Mouse (Mus musculus) Muller cell, postnatal 12 days (primary cell): Measurements from ENCODE around the gene Il23a.
"Not testable (repeated sequence)": the region's sequence is repeated elsewhere in the genome, so short reads cannot be mapped to it uniquely, and the experiment has no call there.

Source experiments
- DNase-seq: peaks from one replicate; pipeline ENCODE4 v3.0.0-alpha.2; 2015; ENCODE audit errors: inconsistent ontology term

Gene Il23a

GRCm38 (mm10) chr10:128303126-128304021, 4.8 kb upstream of the Il23a start, which contains the start of gene Pan2:
Gene Pan2 (plus strand): TSS chr10:128303335.
- peak; percentile 100 for DNase-seq

GRCm38 (mm10) chr10:128302785-128303125, 4.2 kb upstream of the Il23a start:
- DNase-seq, result no peak

DNA sequence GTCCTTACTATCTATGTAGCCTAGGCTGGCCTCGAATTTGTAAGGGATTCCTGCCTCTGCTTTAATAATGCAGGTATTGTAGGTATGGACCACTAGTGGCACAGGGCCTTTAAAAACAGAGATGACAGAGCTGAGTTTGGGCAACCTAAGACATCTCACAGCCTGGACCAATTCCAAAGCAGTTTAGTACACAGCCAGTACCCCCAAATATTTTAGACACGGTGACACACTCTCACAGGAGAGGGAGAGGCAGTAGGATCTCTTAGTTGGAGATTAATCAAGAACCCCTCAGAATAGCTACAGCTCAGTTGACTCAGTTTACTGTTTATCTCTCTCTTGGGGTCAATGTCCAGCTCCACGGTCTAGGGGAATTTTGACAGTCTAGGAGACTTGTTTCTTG, 3.8 kb upstream of the Il23a start:
- DNase-seq, result no peak

DNA sequence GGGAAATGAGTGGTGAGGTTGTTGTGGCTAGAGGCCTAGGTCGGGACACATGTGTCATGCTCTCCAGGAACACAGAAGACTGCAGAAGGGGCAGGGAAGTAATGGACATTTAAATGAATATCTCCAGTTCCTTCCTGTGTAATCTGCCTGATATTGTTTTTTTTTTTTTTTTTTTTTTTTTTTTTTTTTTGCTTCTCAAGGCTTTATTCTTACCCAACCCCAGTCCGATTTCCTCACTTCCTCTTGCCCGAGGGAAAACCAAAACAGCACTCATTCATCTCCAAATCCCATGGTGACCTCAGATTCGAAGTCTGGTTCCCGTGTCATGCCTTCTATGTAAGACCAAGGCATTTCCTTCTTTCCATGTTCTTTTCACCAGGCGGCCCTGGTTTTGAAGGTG, 309 bp downstream of the Il23a start:
- no peak for DNase-seq

DNA sequence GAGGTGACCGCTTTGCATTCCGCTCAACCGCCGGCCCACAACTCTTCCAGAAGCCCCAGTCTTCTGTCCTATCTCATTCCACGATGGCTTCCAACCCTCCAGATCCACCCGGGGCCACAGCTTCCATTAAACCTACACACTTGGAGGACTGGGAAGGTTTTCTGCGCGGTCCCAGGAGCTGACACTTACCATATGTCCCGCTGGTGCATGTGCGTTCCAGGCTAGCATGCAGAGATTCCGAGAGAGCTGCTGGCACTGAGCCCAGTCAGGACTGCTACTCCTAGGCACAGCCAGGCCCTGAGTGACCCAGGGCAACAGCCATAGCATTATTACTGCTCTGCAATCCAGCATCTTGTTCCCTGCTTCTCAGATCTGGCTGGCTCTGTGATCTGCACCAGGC, 930 bp downstream of the Il23a start:
- DNase-seq, result no peak

GRCm38 (mm10) chr10:128297221-128297620, 1.3 kb downstream of the Il23a start:
- no peak for DNase-seq

DNA sequence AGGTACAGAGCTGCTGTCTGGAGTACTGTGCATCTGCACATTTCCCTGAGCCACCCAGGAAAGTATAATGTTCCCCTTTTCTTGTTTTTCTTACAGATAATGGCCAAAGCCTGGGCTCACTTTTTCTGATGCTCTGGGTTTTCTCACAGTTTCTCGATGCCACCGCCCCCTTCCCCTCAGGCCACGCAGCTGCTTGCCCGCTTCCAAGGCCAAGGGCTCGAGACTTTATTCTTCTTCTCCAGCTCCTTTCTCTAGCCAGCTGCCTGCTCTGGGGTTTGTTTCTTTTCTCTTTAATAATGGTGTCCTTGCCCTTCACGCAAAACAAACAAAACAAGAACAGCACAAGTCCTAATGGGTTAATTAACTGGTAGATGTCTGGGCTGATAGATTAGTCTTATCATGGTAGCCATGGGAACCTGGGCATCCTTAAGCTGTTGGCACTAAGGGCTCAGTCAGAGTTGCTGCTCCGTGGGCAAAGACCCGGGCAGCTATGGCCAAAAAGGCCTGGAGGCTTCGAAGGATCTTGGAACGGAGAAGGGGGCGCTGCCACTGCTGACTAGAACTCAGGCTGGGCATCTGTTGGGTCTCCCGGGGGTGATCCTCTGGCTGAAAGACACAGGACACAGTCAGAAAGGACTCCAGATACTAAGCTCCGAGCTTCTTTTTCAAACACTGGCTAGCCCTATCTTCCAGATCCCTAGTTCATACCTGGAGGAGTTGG, 2.0 kb downstream of the Il23a start:
- DNase-seq, result no peak

DNA sequence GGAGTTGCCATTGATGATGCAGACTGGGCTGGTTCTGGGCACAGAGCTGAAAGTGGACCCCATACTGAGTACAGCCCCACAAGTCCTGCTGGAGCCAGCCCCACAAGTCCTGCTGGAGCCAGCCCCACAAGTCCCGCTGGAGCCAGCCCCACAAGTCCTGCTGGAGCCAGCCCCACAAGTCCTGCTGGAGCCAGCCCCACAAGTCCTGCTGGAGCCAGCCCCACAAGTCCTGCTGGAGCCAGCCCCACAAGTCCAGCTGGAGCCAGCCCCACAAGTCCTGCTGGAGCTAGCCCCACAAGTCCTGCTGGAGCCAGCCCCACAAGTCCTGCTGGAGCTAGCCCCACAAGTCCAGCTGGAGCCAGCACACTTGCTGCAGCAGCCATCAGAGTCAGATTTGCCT, 8.0 kb downstream of the Il23a start:
- DNase-seq, result not testable (repeated sequence)

DNA sequence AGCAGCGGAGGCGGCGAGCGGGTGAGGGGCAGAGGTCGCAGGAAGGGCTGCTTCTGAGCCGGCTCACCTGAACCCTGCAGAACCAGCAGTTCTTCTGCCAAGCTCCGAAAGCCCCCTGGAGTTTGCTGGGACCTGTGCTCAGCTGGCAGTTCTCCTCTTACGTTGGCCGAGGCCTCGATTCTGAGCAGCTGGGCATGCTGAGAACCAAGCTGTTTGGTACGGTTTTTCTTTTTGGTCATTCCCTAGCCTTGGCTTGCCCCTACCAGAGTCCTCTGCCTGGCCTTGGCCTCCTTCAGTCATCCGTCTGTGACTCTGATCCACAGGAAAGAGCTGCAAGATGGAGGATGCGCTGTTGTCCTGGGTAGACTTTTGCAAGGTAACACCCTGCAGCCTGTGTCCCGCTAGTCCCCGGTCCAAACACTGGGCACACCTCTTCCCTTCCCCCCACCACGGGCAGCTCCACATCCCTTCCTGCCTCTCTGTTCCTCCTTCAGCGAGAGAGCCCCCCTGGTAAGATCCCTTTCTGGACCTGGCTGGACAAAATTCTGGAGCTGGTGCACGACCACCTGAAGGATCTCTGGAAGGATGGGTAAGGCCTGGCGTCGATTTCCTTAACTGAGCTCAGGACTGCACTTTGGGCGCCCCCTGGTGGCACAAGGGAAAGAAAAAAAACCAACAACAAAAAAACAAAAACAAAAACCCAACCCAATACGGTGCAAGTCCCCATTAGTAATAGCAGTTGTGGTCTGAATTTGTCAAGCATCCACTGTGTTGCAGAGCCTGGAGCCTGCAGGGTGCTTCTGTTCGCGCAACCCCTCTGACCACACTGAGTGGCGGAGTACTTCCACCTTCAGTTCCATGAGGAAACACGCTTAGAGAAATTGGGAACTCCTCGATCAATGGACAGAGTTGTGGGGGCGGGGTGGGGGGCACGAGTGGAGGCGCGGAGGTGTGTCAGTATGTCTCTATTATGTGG, 14.7 kb downstream of the Il23a start:
- DNase-seq, result peak; percentile 65

- no peak for DNase-seq
Measured at GRCm38 (mm10) chr10:128282886-128283450, 15.6 kb downstream of the Il23a start.

- no peak for DNase-seq
Measured at GRCm38 (mm10) chr10:128281682-128282081, 16.9 kb downstream of the Il23a start.

DNA sequence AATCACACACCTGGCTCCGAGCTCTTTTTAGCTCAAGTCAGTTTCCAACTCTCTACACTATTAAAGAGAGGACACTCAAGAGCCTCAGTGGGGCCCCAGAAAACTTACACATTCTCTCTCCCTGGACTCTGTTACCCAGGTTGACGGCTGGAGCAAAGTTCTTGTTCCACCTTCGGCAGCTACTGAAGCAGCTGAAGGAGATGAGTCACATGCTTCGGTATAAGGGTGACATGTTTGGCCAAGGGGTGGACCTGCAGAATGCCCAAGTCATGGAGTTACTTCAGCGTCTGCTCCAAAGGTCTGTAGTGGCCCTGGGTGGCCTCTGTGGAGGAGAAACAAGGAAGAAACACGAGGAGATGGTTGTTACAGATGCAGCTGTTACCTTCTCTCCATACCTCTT, 17.6 kb downstream of the Il23a start:
- no peak for DNase-seq

DNA sequence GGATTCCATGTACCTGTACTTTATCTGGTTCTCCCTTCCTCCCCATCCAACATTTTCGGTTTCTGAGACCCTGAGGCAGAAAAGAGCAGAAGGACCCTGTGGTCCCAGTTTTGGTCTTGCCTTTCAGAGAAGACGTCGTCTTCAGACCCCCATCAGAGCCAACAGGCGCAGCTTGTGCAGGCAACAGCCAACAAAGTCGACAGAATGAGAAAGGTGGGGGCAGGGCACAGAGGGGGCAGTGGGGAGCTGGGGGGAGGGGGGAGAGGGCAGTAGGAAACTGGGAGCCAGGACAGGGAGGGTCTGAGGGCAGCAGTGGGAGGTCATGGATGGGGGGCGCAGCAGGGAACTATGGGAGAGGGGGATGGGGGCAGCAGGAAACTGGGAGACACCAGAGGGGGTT, 20.4 kb downstream of the Il23a start:
- no peak for DNase-seq

- DNase-seq, result not testable (repeated sequence)
Measured at GRCm38 (mm10) chr10:128275374-128275773, 23.2 kb downstream of the Il23a start.

GRCm38 (mm10) chr10:128272819-128273439, 25.6 kb downstream of the Il23a start:
- DNase-seq, result not testable (repeated sequence)

DNA sequence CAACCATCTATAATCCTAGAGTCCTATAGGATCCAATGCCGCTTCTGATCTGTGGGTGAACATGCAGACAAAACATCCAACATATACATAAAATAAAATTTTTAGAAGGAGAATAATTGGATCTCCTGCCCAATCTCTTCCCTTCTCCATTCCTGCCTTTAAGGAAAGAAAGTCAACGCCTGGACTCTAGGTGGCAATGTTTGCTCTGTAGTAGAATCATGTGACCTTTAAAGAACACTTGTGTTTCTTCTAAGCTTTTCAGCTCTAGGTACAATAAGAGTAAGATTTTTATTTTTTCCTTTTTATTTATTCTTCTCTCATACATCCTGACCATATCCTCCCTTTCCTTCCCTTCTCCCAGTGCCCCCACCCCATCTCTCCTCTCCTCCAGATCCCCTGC, 26.7 kb downstream of the Il23a start:
- DNase-seq, result no peak

DNA sequence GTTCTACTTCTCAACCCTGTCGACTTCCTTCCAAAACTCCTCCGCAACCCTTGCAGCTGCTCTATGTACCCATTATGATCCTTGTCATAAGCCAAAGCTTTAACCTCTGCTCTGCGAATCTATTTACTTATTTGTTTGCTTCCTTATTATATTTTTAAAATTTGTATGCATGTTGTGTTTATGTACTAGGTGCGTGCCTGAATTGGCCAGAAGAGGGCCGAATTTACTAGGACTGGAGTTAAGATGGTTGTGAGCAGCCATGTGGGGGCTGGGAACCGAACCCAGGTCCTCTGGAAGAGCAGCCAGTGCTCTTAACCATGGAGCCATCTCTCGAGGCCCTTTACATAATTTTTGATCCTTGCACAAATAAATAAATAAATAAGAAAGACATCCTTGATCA, 27.7 kb downstream of the Il23a start:
- DNase-seq, result no peak

DNA sequence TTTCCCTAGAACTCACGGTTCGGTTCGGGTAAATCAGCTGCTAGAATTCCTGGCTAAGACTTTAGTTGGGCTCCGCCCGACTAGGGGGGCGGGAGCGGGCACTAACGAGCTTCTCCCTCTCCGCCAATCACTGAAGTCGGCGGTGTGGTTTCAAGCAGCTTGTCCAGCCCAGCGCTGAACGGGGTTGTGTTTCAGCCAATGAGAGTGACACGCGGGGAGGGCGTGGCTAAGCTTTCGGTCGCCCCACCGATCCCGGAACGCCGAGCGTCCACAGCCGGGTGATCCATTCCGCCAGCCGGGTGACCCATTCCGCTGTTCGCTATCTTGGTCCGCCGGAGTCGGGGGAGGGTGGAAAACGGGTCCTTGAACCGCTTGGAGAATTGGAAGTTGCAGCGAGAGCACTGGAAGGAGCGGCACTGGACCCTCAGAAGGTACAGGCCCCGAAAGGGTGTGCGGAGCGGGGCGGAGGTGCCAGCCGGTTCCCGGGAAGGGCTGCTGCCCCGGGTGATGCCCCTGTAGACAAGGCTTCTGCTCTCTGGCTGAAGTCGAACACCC, 28.2 kb downstream of the Il23a start, which contains the start of gene Stat2:
Stat2 (plus strand) TSS at position 273 of the 555 bp plus-strand sequence.
- DNase-seq, result peak; percentile 99

DNA sequence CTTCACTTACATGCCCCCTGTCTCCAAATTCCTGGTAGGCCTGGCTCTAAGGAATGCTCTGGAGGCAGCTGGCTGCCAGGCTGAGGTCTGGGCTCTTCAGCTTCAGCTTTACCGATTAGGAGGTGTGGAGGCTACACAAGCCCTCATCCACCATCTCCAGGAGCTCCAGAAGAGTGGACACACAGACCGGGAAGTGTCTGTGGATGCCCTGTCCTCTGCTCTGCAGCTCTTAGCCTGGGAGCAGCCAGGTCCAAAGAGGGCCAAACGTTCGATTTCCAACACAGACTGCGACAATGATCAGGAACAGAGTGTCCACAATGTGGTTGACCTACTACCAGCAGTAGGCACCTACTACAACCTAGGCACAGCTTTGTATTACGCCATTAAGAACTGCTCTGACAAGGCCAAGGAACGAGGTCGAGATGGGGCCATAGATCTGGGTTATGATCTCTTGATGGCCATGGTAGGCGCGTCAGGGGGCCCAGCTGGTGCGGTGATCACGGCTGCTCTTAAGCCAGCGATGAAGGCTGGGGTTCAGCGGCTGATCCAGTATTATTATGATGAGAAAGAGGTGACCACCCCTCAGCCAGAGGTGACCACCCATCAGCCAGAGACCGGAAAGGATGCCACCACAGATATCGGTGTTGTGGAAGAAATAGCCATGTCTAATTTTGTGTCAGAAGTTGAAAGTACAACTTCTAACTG, 29.2 kb downstream of the Il23a start:
- no peak for DNase-seq

- no peak for DNase-seq
Measured at GRCm38 (mm10) chr10:128268371-128268770, 30.2 kb downstream of the Il23a start, which contains the start of gene Apof. Gene Apof (plus strand): TSS chr10:128268671.
